Comparison of ENCODE assay signal across 8 mouse cellular contexts in the genomic region with DNA sequence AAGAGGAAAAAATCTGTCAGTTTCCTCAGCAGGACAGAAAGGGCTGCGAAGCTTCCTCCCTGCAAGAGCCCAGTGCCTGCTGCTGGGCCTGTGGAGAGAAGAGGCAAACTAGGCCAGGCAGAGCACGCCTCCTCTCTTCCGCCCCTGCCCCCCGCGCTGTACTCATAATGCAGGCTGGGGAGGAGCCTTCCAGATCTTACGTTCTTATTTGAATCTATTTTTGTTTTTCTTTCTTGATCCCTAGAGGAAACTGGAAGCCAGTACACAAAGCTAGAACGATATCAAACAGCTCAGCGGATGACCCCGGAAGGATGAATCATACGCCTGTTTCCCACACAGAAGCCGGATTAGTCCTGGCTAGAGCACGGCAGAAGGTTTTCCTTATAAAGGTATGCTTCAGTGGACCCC.
DNase-seq lines count a peak whose midpoint lies in the region; ATAC-seq lines count a peak whose summit lies in the region.

No protein-coding gene starts in this region.

- peak; percentile 71 for DNase-seq in 3134 (ENCODE audit: extremely low read depth, insufficient read length, low spot score)
- DNase-seq in adrenal gland, adult 18-20 months (ENCODE audit: low spot score in 2 of 2): peak; percentile 34 to 42
- peak; percentile 9 for DNase-seq in embryo, embryonic 11.5 days (ENCODE audit: low read depth, low spot score)
- peak; percentile 78 for DNase-seq in heart, adult 8-10 months (ENCODE audit: low spot score)
- peak; percentile 43 for DNase-seq in kidney, adult 18-20 months
- DNase-seq in midbrain, embryonic 14.5 days: peak; percentile 75

- ATAC-seq in limb, embryonic 15.5 days (ENCODE audit: insufficient number of reproducible peaks, low FRiP score, low TSS enrichment, low read depth): no peak
- peak; percentile 70 for ATAC-seq in midbrain, embryonic 14.5 days (ENCODE audit: low FRiP score, low TSS enrichment)
- peak; percentile 88 for ATAC-seq in stomach, embryonic 14.5 days (ENCODE audit: insufficient number of reproducible peaks, insufficient read depth, low FRiP score, low read depth)

- H3K27ac ChIP-seq in limb, embryonic 15.5 days: peak overlapping the region; percentile 47; the same call in 1 of the 2 replicates
- peak overlapping the region; percentile 72 for H3K27ac ChIP-seq in midbrain, embryonic 14.5 days (replicated peaks; ENCODE audit: low read depth, low read length)
- peak overlapping the region; percentile 74 for H3K27ac ChIP-seq in stomach, embryonic 14.5 days (ENCODE audit: low read length)

- H3K4me3 ChIP-seq in limb, embryonic 15.5 days: peak overlapping the region; percentile 27
- H3K4me3 ChIP-seq in midbrain, embryonic 14.5 days (replicated peaks; ENCODE audit: low read depth, low read length): peak overlapping the region; percentile 30
- peak overlapping the region; percentile 19 for H3K4me3 ChIP-seq in stomach, embryonic 14.5 days (ENCODE audit: low read depth, low read length)

- peak overlapping the region; percentile 46 for H3K4me2 ChIP-seq in limb, embryonic 15.5 days
- H3K4me2 ChIP-seq in midbrain, embryonic 14.5 days (ENCODE audit: low read length): peak overlapping the region; percentile 56
- peak overlapping the region; percentile 41 for H3K4me2 ChIP-seq in stomach, embryonic 14.5 days (replicated peaks; ENCODE audit: low read depth, low read length)

- WGBS in limb, embryonic 15.5 days: 16% methylated on average over 12 of the region's 12 CpGs
- 1% methylated on average over 12 of the region's 12 CpGs for WGBS in midbrain, embryonic 14.5 days
- 6% methylated on average over 12 of the region's 12 CpGs for WGBS in stomach, embryonic 14.5 days

- no peaks in the 10 kb centered on the region for H3K36me3 ChIP-seq in limb, embryonic 15.5 days
- H3K36me3 ChIP-seq in midbrain, embryonic 14.5 days (ENCODE audit: control insufficient read depth, insufficient read depth, low read length): no peaks in the 10 kb centered on the region
- H3K36me3 ChIP-seq in stomach, embryonic 14.5 days (ENCODE audit: control insufficient read depth, insufficient read depth, low read length): no peaks in the 10 kb centered on the region

- H3K4me1 ChIP-seq in limb, embryonic 15.5 days: peaks cover 6% of the 10 kb centered on the region
- no peaks in the 10 kb centered on the region for H3K4me1 ChIP-seq in midbrain, embryonic 14.5 days (ENCODE audit: control insufficient read depth, insufficient read depth, low read length)
- no peaks in the 10 kb centered on the region for H3K4me1 ChIP-seq in stomach, embryonic 14.5 days (ENCODE audit: control insufficient read depth, insufficient read depth, low read length)

- H3K9ac ChIP-seq in limb, embryonic 15.5 days: no peak overlapping the region
- peak overlapping the region; percentile 34; the same call in 1 of the 2 replicates for H3K9ac ChIP-seq in midbrain, embryonic 14.5 days (replicated peaks; ENCODE audit: low read length)
- peak overlapping the region; percentile 2; the same call in 1 of the 2 replicates for H3K9ac ChIP-seq in stomach, embryonic 14.5 days (replicated peaks; ENCODE audit: low read depth, low read length)

- no peaks in the 10 kb centered on the region for H3K9me3 ChIP-seq in limb, embryonic 15.5 days
- H3K9me3 ChIP-seq in midbrain, embryonic 14.5 days (ENCODE audit: control insufficient read depth, low read length): no peaks in the 10 kb centered on the region
- H3K9me3 ChIP-seq in stomach, embryonic 14.5 days (ENCODE audit: control insufficient read depth, low read depth, low read length): no peaks in the 10 kb centered on the region

- no peaks in the 10 kb centered on the region for H3K27me3 ChIP-seq in limb, embryonic 15.5 days
- no peaks in the 10 kb centered on the region for H3K27me3 ChIP-seq in midbrain, embryonic 14.5 days (ENCODE audit: control insufficient read depth, insufficient read depth, low read length)
- no peaks in the 10 kb centered on the region for H3K27me3 ChIP-seq in stomach, embryonic 14.5 days (ENCODE audit: control insufficient read depth, insufficient read depth, low read length)

Comparison
In these comparisons a context has a peak if more than half of its experiments do, and no peak if none do; other contexts are left out.
1. DNase-seq: peak in every context shown above with its lines; median percentile 78 in heart, adult 8-10 months; 75 in midbrain, embryonic 14.5 days; 71 in 3134; 43 in kidney, adult 18-20 months; 38 in adrenal gland, adult 18-20 months; 9 in embryo, embryonic 11.5 days.